Mouse (Mus musculus): ENCODE measurements around the gene Gm47969. TPM values are rescaled to one million over a fixed set of nuclear protein-coding genes. Genes with fewer than 3 reads are reported as not detected.

The Gm47969 gene
- polyA plus RNA-seq, 1 experiment: not detected

- Histone ChIP-seq H3K27me3 (ENCODE audit: control insufficient read depth, insufficient read depth, low read length) (no peaks in the 10 kb centered on the region), H3K4me1 (ENCODE audit: control insufficient read depth, insufficient read depth, low read length) (0 out of 2 replicates have a peak, but pooled peaks cover 2% of the 10 kb centered on the region), H3K36me3 (ENCODE audit: control insufficient read depth, insufficient read depth, low read length) (no peaks in the 10 kb centered on the region), H3K4me3 (ENCODE audit: control insufficient read depth, low read depth, low read length) (no peak overlapping the region), H3K27ac (ENCODE audit: control insufficient read depth, insufficient read depth, low read depth, low read length) (no peak overlapping the region)
- TF ChIP-seq POLR2A (IDR thresholded peaks at IDR 0.05; ENCODE audit: control insufficient read depth, low read depth, low read length) (no peak), CTCF (IDR thresholded peaks at IDR 0.05; ENCODE audit: control insufficient read depth, insufficient read depth, insufficient replicate concordance, low read depth, low read length) (no peak)
Measured at GRCm38 (mm10) chr1:83058481-83058880, 13.7 kb downstream of the Gm47969 start.

- H3K36me3 ChIP-seq (ENCODE audit: control insufficient read depth, insufficient read depth, low read length): no peaks in the 10 kb centered on the region
- H3K27me3 ChIP-seq (ENCODE audit: control insufficient read depth, insufficient read depth, low read length): no peaks in the 10 kb centered on the region
- TF ChIP-seq CTCF (IDR thresholded peaks at IDR 0.05; ENCODE audit: control insufficient read depth, insufficient read depth, insufficient replicate concordance, low read depth, low read length): no peak
- TF ChIP-seq POLR2A (IDR thresholded peaks at IDR 0.05; ENCODE audit: control insufficient read depth, low read depth, low read length): no peak
- no peak within 1 kb of the TSS for H3K4me3 ChIP-seq (ENCODE audit: control insufficient read depth, low read depth, low read length)
- H3K4me1 ChIP-seq (ENCODE audit: control insufficient read depth, insufficient read depth, low read length): 0 out of 2 replicates have a peak, but pooled peaks cover 2% of the 10 kb centered on the region
- no peak within 1 kb of the TSS for H3K27ac ChIP-seq (ENCODE audit: control insufficient read depth, insufficient read depth, low read depth, low read length)
Measured at GRCm38 (mm10) chr1:83059278-83059677, 14.5 kb downstream of the Gm47969 start, which contains the start of gene A030005K14Rik. Gene A030005K14Rik, minus strand, starts transcription at chr1:83059378.

DNA sequence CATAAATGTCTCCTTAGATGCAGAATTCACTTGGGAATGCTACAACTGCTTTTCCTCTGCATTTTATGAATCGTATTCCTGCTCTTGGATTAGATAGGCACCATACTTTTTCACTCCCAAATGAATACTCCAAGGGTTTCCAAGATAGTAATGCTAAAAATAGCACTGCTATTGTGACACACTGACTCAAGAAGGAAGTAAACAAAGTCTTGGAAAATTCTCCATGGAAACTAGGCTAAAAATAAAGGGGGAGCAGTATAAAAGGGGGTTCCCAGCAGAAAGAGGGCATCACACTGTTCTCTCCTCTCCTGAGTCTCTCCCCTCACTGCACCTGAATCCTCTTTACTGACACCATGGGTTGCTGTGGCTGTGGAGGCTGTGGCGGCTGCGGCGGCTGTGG lies 15.9 kb downstream of the Gm47969 start, which contains the start of gene Krtap28-13:
TSS of gene Krtap28-13 (plus strand) at position 288 of the 400 bp plus-strand sequence.
- TF ChIP-seq CTCF (IDR thresholded peaks at IDR 0.05; ENCODE audit: control insufficient read depth, insufficient read depth, insufficient replicate concordance, low read depth, low read length): no peak
- no peak for TF ChIP-seq POLR2A (IDR thresholded peaks at IDR 0.05; ENCODE audit: control insufficient read depth, low read depth, low read length)
- no peak within 1 kb of the TSS for H3K4me3 ChIP-seq (ENCODE audit: control insufficient read depth, low read depth, low read length)
- H3K36me3 ChIP-seq (ENCODE audit: control insufficient read depth, insufficient read depth, low read length): no peaks in the 10 kb centered on the region
- H3K27me3 ChIP-seq (ENCODE audit: control insufficient read depth, insufficient read depth, low read length): no peaks in the 10 kb centered on the region
- no peak within 1 kb of the TSS for H3K27ac ChIP-seq (ENCODE audit: control insufficient read depth, insufficient read depth, low read depth, low read length)
- H3K4me1 ChIP-seq (ENCODE audit: control insufficient read depth, insufficient read depth, low read length): 0 out of 2 replicates have a peak, but pooled peaks cover 2% of the 10 kb centered on the region

DNA sequence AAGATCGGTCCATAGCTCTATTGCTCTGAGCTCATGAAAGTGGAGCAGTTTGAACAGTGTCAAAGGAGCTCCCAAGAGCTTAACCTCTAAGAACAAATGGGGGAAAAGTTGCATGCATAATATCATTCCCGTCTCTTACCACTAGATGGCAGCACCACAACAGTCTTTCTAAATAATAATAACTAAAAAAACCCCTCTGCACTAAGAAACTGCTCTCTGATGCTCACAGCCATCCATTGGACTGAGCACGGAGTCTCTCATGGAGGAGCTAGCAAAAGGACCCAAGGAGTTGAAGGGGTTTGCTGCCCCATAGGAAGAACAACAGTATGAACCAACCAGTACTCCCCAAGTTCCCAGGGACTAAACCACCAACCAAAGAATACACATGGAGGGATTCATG lies 20.1 kb downstream of the Gm47969 start:
- H3K36me3 ChIP-seq (ENCODE audit: control insufficient read depth, insufficient read depth, low read length): no peaks in the 10 kb centered on the region
- TF ChIP-seq POLR2A (IDR thresholded peaks at IDR 0.05; ENCODE audit: control insufficient read depth, low read depth, low read length) (no peak), CTCF (IDR thresholded peaks at IDR 0.05; ENCODE audit: control insufficient read depth, insufficient read depth, insufficient replicate concordance, low read depth, low read length) (no peak)

DNA sequence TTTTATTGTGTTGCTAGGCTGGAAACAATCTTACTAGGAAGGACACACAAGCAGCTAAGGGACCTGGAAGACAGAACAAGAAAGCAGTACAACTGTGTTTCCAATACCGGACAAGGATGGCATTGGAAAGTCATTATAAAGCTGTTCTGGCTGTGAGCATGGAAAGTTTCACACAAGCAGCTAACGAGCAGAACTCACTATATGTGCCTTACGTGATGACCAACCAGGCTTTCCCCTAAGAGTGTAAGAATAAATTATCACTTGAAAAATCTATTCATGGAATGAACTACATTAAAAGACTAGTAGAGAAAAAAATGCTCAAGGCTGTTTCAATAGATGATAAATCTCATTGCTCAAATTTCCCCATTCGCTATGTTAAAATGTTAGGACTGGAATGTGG lies 21.8 kb downstream of the Gm47969 start:
- Histone ChIP-seq H3K36me3 (ENCODE audit: control insufficient read depth, insufficient read depth, low read length) (no peaks in the 10 kb centered on the region), H3K4me1 (ENCODE audit: control insufficient read depth, insufficient read depth, low read length) (no peaks in the 10 kb centered on the region; the same call in 1 of the 2 replicates), H3K4me3 (ENCODE audit: control insufficient read depth, low read depth, low read length) (no peak overlapping the region), H3K27me3 (ENCODE audit: control insufficient read depth, insufficient read depth, low read length) (no peaks in the 10 kb centered on the region), H3K27ac (ENCODE audit: control insufficient read depth, insufficient read depth, low read depth, low read length) (no peak overlapping the region)
- TF ChIP-seq CTCF (IDR thresholded peaks at IDR 0.05; ENCODE audit: control insufficient read depth, insufficient read depth, insufficient replicate concordance, low read depth, low read length) (no peak), POLR2A (IDR thresholded peaks at IDR 0.05; ENCODE audit: control insufficient read depth, low read depth, low read length) (no peak)

More for the DNA sequence above, 20.1 kb downstream of the Gm47969 start:
- Histone ChIP-seq H3K4me1 (ENCODE audit: control insufficient read depth, insufficient read depth, low read length) (peaks cover 2% of the 10 kb centered on the region; the same call in 1 of the 2 replicates), H3K27me3 (ENCODE audit: control insufficient read depth, insufficient read depth, low read length) (no peaks in the 10 kb centered on the region), H3K27ac (ENCODE audit: control insufficient read depth, insufficient read depth, low read depth, low read length) (no peak overlapping the region), H3K4me3 (ENCODE audit: control insufficient read depth, low read depth, low read length) (no peak overlapping the region)

GRCm38 (mm10) chr1:83067205-83067604 lies 22.5 kb downstream of the Gm47969 start:
- no peak for TF ChIP-seq POLR2A (IDR thresholded peaks at IDR 0.05; ENCODE audit: control insufficient read depth, low read depth, low read length)
- no peak for TF ChIP-seq CTCF (IDR thresholded peaks at IDR 0.05; ENCODE audit: control insufficient read depth, insufficient read depth, insufficient replicate concordance, low read depth, low read length)

GRCm38 (mm10) chr1:83075526-83076189 lies 30.9 kb downstream of the Gm47969 start:
- Histone ChIP-seq H3K27me3 (ENCODE audit: control insufficient read depth, insufficient read depth, low read length) (no peaks in the 10 kb centered on the region), H3K4me3 (ENCODE audit: control insufficient read depth, low read depth, low read length) (no peak overlapping the region), H3K4me1 (ENCODE audit: control insufficient read depth, insufficient read depth, low read length) (no peaks in the 10 kb centered on the region), H3K27ac (ENCODE audit: control insufficient read depth, insufficient read depth, low read depth, low read length) (no peak overlapping the region), H3K36me3 (ENCODE audit: control insufficient read depth, insufficient read depth, low read length) (no peaks in the 10 kb centered on the region)
- no peak for TF ChIP-seq POLR2A (IDR thresholded peaks at IDR 0.05; ENCODE audit: control insufficient read depth, low read depth, low read length)

More at GRCm38 (mm10) chr1:83067205-83067604, 22.5 kb downstream of the Gm47969 start:
- H3K36me3 ChIP-seq (ENCODE audit: control insufficient read depth, insufficient read depth, low read length): no peaks in the 10 kb centered on the region
- H3K27ac ChIP-seq (ENCODE audit: control insufficient read depth, insufficient read depth, low read depth, low read length): no peak overlapping the region
- H3K27me3 ChIP-seq (ENCODE audit: control insufficient read depth, insufficient read depth, low read length): no peaks in the 10 kb centered on the region
- H3K4me3 ChIP-seq (ENCODE audit: control insufficient read depth, low read depth, low read length): no peak overlapping the region
- H3K4me1 ChIP-seq (ENCODE audit: control insufficient read depth, insufficient read depth, low read length): no peaks in the 10 kb centered on the region; the same call in 1 of the 2 replicates
